Mouse (Mus musculus) hindbrain, embryonic 12.5 days (tissue): Measurements from ENCODE around the gene Mypop. TPM values are rescaled to one million over a fixed set of nuclear protein-coding genes. Genes with fewer than 3 reads are reported as not detected.

ENCODE experiments used
- polyA plus RNA-seq: library from polyadenylated mRNA; unstranded; fragments of >200 nt; fragmentation: Nextera tagmentation; extraction: Ambion mirVana; gene quantifications from 2 replicates; pipeline ENCODE4 v1.2.1, GENCODE M21; 2016

The Mypop gene
- polyA plus RNA-seq, 1 experiment from 2014 or later: 6.9 TPM

Other genes starting within 250 kb of the Mypop start
- gene Psg19, start 192.7 kb upstream of the Mypop start, polyA plus RNA-seq: not detected in 2 replicates
- not detected in 2 replicates for gene Psg17, start 169.6 kb upstream of the Mypop start, polyA plus RNA-seq
- gene Mill2, start 151.3 kb upstream of the Mypop start, polyA plus RNA-seq: 0.27 and 0.45 TPM in 2 replicates
- gene Pglyrp1, start 119.9 kb upstream of the Mypop start, polyA plus RNA-seq: 2.9 and 3.8 TPM in 2 replicates
- gene Ccdc61, start 80.8 kb upstream of the Mypop start, polyA plus RNA-seq: 28.8 and 31.9 TPM in 2 replicates
- 11.2 and 12.5 TPM in 2 replicates for gene Nova2, start 65.4 kb upstream of the Mypop start, polyA plus RNA-seq
- 0.29 and 0.37 TPM in 2 replicates for gene Nanos2, start 3.8 kb upstream of the Mypop start, polyA plus RNA-seq
- 44.0 and 47.4 TPM in 2 replicates for gene Irf2bp1, start 12.8 kb downstream of the Mypop start, polyA plus RNA-seq
- 0.10 and 0.73 TPM in 2 replicates for gene Foxa3, start 32.3 kb downstream of the Mypop start, polyA plus RNA-seq
- gene Sympk, start 33.1 kb downstream of the Mypop start, polyA plus RNA-seq: 47.0 and 50.8 TPM in 2 replicates
- not detected in 2 replicates for gene Rsph6a, start 63.4 kb downstream of the Mypop start, polyA plus RNA-seq
- gene Dmwd, start 85.0 kb downstream of the Mypop start, polyA plus RNA-seq: 20.1 and 23.6 TPM in 2 replicates
- gene Dmpk, start 92.6 kb downstream of the Mypop start, polyA plus RNA-seq: 13.4 and 14.6 TPM in 2 replicates
- gene Six5, start 103.3 kb downstream of the Mypop start, polyA plus RNA-seq: 9.1 and 9.7 TPM in 2 replicates
- 1.8 TPM in 2 replicates for gene Gm4969, start 127.1 kb downstream of the Mypop start, polyA plus RNA-seq
- 20.9 TPM in 2 replicates for gene Fbxo46, start 128.6 kb downstream of the Mypop start, polyA plus RNA-seq
- gene Qpctl, start 158.0 kb downstream of the Mypop start, polyA plus RNA-seq: 21.2 and 22.8 TPM in 2 replicates
- 118 and 122 TPM in 2 replicates for gene Snrpd2, start 158.5 kb downstream of the Mypop start, polyA plus RNA-seq
- gene Gipr, start 174.9 kb downstream of the Mypop start, polyA plus RNA-seq: 1.4 and 2.0 TPM in 2 replicates
- 6.1 and 7.2 TPM in 2 replicates for gene Eml2, start 185.2 kb downstream of the Mypop start, polyA plus RNA-seq
- 2.2 and 2.4 TPM in 2 replicates for gene Gpr4, start 221.3 kb downstream of the Mypop start, polyA plus RNA-seq
- 41.1 and 41.7 TPM in 2 replicates for gene Opa3, start 237.1 kb downstream of the Mypop start, polyA plus RNA-seq